Mouse (Mus musculus) liver, embryonic 14.5 days (tissue): Measurements from ENCODE around the gene Map4k3. TPM values are rescaled to one million over a fixed set of nuclear protein-coding genes. Genes with fewer than 3 reads are reported as not detected.

Experiments used
- ATAC-seq: fragments of 200-750 bp; cut with Nextera tagmentation; 2 replicates; pipeline ENCODE4 v1.8.0; 2017; ENCODE audit warnings: moderate number of reproducible peaks, mild to moderate bottlenecking, moderate library complexity; ENCODE audit not compliant: insufficient read depth
- DNase-seq, 3 experiments: peaks; one replicate each; pipeline ENCODE4 v3.0.0-alpha.2; 2012 to 2013; ENCODE audit warnings: low read depth in 3 of 3, low spot score in 3 of 3
- H3K27ac ChIP-seq: fragments of 300-500 bp; sonication (generic); 2 replicates; pipeline ENCODE4 v1.5.1; 2014; ENCODE audit warnings: moderate library complexity, mild to moderate bottlenecking, control low read depth, inconsistent platforms
- H3K27me3 ChIP-seq: fragments of 300-500 bp; sonication (generic); 2 replicates; pipeline ENCODE4 v1.6.1; 2014; ENCODE audit warnings: mild to moderate bottlenecking, low read length, moderate library complexity; ENCODE audit not compliant: control insufficient read depth, insufficient read depth
- H3K36me3 ChIP-seq: fragments of 300-500 bp; sonication (generic); replicated peaks from 2 replicates; pipeline ENCODE4 v1.6.1; 2014; ENCODE audit warnings: low read depth; ENCODE audit not compliant: control insufficient read depth, insufficient read depth
- H3K4me1 ChIP-seq, 2 experiments: fragments of 200-500 bp in 1 of 2; fragments of 300-500 bp in 1 of 2; sonication (generic) in 1 of 2; replicated peaks; 2 replicates each; pipeline ENCODE4 v1.6.1; 2012 to 2014; ENCODE audit warnings: antibody characterized with exemption in 1 of 2, inconsistent platforms in 1 of 2, low read length in 1 of 2; ENCODE audit not compliant: control insufficient read depth in 2 of 2, insufficient read depth in 2 of 2
- H3K4me2 ChIP-seq: fragments of 300-500 bp; sonication (generic); 2 replicates; pipeline ENCODE4 v1.6.1; 2014; ENCODE audit warnings: low read depth, mild to moderate bottlenecking, control low read depth, moderate library complexity
- H3K4me3 ChIP-seq, 2 experiments: fragments of 200-500 bp in 1 of 2; fragments of 300-500 bp in 1 of 2; sonication (generic) in 1 of 2; 2 replicates each; pipeline ENCODE4 v1.5.1; 2012 to 2014; ENCODE audit warnings: low read depth in 2 of 2, low read length in 2 of 2, mild to moderate bottlenecking in 2 of 2, control low read depth in 1 of 2, inconsistent platforms in 1 of 2, moderate library complexity in 1 of 2; ENCODE audit not compliant: insufficient read depth in 1 of 2
- H3K9ac ChIP-seq: fragments of 300-500 bp; sonication (generic); replicated peaks from 2 replicates; pipeline ENCODE4 v1.6.1; 2014; ENCODE audit warnings: mild to moderate bottlenecking, control low read depth, moderate library complexity
- H3K9me3 ChIP-seq: fragments of 300-500 bp; sonication (generic); 2 replicates; pipeline ENCODE4 v1.6.1; 2016; ENCODE audit warnings: low read length, mixed read lengths; ENCODE audit not compliant: control insufficient read depth
- CTCF ChIP-seq: IDR thresholded peaks from 2 replicates; pipeline ENCODE4 v1.5.1; 2016; ENCODE audit warnings: antibody characterized with exemption, low read depth, control low read depth
- EP300 ChIP-seq: IDR thresholded peaks from 2 replicates; pipeline ENCODE4 v1.6.1; 2016; ENCODE audit warnings: antibody characterized with exemption, low read depth
- WGBS: fragments of 180-500 bp; shearing (Covaris S2); extraction: QIAGEN DNeasy Blood & Tissue Kit; methylation state at CpG from one replicate; pipeline ENCODE4 v1.1.7; 2014; ENCODE audit not compliant: insufficient replicate concordance; 5-methylcytosine and 5-hydroxymethylcytosine counted together
- polyA plus RNA-seq, 2 experiments: library from polyadenylated mRNA; depleted of rRNA in 1 of 2; stranded (reverse) in 1 of 2; unstranded in 1 of 2; fragments of >200 nt; fragmentation: Nextera tagmentation in 1 of 2; extraction: Ambion mirVana in 1 of 2; gene quantifications; 2 replicates each; pipeline versions ENCODE4 v1.2.1 to v1.2.3; 2012 to 2014

The Map4k3 gene
- polyA plus RNA-seq, 2 experiments: 4.0 to 4.3 TPM

- ATAC-seq: no peak
- TF ChIP-seq CTCF (no peak), EP300 (no peak)
Measured at GRCm38 (mm10) chr17:80708803-80709202, 19.5 kb downstream of the Map4k3 start.

DNA sequence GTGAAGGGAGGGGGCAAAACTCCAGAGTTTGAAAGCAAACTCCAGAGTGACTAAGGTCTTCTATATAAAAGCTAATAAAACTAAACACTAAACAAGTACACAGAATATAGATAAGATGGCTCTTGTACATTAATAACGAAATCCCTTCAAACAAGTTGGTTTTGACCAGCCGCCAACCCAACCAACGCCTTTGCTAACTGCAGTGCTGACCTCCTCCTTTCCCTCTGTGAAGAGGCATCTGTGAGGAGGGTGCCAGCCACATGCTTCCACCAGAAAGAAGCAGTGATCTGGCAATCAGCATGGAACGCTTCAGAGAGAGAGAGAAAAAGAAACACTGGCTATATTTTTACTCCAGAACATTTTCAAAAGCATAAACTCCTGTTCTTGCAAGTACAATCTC is 21.1 kb downstream of the Map4k3 start:
- Histone ChIP-seq H3K27ac (no peak overlapping the region), H3K9ac (no peak overlapping the region), H3K4me1 (0 out of 4 replicates have a peak, but pooled peaks cover 0 to 1% of the 10 kb centered on the region in 2 experiments), H3K36me3 (no peaks in the 10 kb centered on the region), H3K4me3 (no peak overlapping the region), H3K9me3 (no peaks in the 10 kb centered on the region), H3K27me3 (no peaks in the 10 kb centered on the region), H3K4me2 (no peak overlapping the region)
- ATAC-seq (no peak), DNase-seq (no peak)
- 51% methylated on average over 4 of the region's 4 CpGs for WGBS
- no peak for TF ChIP-seq CTCF
- TF ChIP-seq EP300: no peak

More at GRCm38 (mm10) chr17:80708803-80709202, 19.5 kb downstream of the Map4k3 start:
- H3K27ac ChIP-seq: no peak overlapping the region
- no peak overlapping the region for H3K4me3 ChIP-seq
- H3K4me2 ChIP-seq: no peak overlapping the region
- H3K4me1 ChIP-seq: 0 out of 4 replicates have a peak, but pooled peaks cover 0 to 1% of the 10 kb centered on the region in 2 experiments
- no peak overlapping the region for H3K9ac ChIP-seq
- WGBS: 71% methylated on average over 6 of the region's 6 CpGs
- H3K9me3 ChIP-seq: no peaks in the 10 kb centered on the region
- no peaks in the 10 kb centered on the region for H3K36me3 ChIP-seq
- no peaks in the 10 kb centered on the region for H3K27me3 ChIP-seq
- DNase-seq: no peak

DNA sequence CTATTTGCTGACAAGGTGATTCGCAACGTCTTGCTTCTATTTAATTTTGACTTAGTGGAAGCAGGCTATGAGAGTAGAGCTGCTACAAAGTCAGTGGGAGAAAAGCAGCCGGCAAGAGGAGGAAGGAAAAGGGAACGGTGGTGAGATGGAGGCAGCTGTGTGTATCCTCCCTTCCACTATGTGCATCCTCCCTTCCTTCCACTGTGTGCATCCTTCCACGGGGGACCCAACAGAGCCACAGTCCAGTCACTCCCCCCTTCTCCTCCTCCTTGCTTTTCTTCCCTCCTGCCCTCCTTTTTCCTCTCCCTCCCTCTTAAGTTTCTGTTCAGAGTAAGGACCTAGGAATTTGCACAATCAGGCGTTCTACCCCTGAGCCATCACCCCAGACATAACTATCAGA is 21.7 kb downstream of the Map4k3 start:
- Histone ChIP-seq H3K4me3 (no peak overlapping the region), H3K36me3 (no peaks in the 10 kb centered on the region), H3K9me3 (no peaks in the 10 kb centered on the region), H3K9ac (no peak overlapping the region), H3K27ac (no peak overlapping the region), H3K4me2 (no peak overlapping the region), H3K27me3 (no peaks in the 10 kb centered on the region), H3K4me1 (0 out of 4 replicates have a peak, but pooled peaks cover 0 to 1% of the 10 kb centered on the region in 2 experiments)
- WGBS: 50% methylated on average over 6 of the region's 6 CpGs
- ATAC-seq (no peak), DNase-seq (no peak)
- TF ChIP-seq CTCF (no peak), EP300 (no peak)

DNA sequence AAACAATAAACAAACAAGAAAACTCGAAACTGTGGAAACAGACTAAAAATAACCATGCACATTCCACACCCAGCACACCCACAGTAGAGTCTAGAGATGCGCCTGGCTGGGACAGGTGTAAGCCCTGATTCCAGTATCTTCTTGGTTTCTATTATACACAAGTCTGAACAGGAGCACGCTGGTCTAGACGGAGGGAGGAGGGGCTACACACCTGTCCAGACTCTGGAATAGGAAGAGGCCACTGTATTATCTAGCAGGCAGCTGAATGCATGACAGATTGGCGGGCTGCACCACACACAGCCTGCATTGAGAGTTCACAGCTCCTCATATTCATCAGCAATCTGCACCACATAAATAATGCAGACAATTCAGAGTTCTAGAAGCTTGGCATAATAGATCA is 26.6 kb downstream of the Map4k3 start:
- DNase-seq (no peak), ATAC-seq (no peak)
- TF ChIP-seq EP300 (no peak), CTCF (no peak)
- Histone ChIP-seq H3K27me3 (no peaks in the 10 kb centered on the region), H3K4me3 (no peak overlapping the region), H3K4me2 (no peak overlapping the region), H3K27ac (no peak overlapping the region), H3K4me1 (no peaks in the 10 kb centered on the region), H3K9me3 (no peaks in the 10 kb centered on the region), H3K36me3 (no peaks in the 10 kb centered on the region), H3K9ac (no peak overlapping the region)
- WGBS: 44% methylated on average over 5 of the region's 5 CpGs

DNA sequence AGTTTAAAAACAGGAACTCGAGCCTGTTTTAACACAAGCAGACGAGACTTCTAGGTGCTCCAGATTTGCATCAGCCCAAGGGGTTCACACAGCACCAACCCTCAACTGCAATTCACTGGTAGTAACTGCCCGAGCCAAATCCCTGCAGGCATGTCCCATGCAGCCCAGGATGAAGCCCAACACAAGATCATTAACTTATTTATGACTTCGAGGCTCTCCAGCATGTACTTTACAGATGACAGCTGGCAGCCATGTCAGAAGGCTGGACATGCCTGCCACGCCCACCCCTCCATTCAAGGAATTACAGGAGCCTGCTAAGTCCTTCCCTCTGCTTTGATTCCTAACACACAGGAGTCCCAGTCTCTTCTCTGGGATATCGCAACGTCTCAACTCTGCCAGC is 29.4 kb downstream of the Map4k3 start:
- H3K27me3 ChIP-seq: no peaks in the 10 kb centered on the region
- H3K36me3 ChIP-seq: no peaks in the 10 kb centered on the region
- no peak overlapping the region for H3K4me2 ChIP-seq
- no peaks in the 10 kb centered on the region for H3K9me3 ChIP-seq
- ATAC-seq (no peak), DNase-seq (no peak)
- H3K4me3 ChIP-seq: no peak overlapping the region
- TF ChIP-seq CTCF (no peak), EP300 (no peak)
- 56% methylated on average over 7 of the region's 7 CpGs for WGBS
- no peak overlapping the region for H3K27ac ChIP-seq
- no peaks in the 10 kb centered on the region for H3K4me1 ChIP-seq
- no peak overlapping the region for H3K9ac ChIP-seq
